Mouse (Mus musculus) neural tube, embryonic 14.5 days (tissue): ENCODE results near the gene Gpr87. TPM values are rescaled to one million over a fixed set of nuclear protein-coding genes. Genes with fewer than 3 reads are reported as not detected.

Experiments
- ATAC-seq: fragments of 200-750 bp; cut with Nextera tagmentation; 2 replicates; pipeline ENCODE4 v1.8.0; 2017; ENCODE audit warnings: low read depth, mild to moderate bottlenecking, moderate TSS enrichment, moderate library complexity
- H3K27ac ChIP-seq: fragments of 300-500 bp; sonication (generic); 2 replicates; pipeline ENCODE4 v1.5.1; 2014; ENCODE audit warnings: low read depth, mild to moderate bottlenecking, control low read depth, low read length, moderate library complexity, mixed read lengths
- H3K27me3 ChIP-seq: fragments of 300-500 bp; sonication (generic); 2 replicates; pipeline ENCODE4 v1.6.1; 2014; ENCODE audit warnings: low read length; ENCODE audit not compliant: control insufficient read depth, insufficient read depth
- H3K36me3 ChIP-seq: fragments of 300-500 bp; sonication (generic); 2 replicates; pipeline ENCODE4 v1.6.1; 2014; ENCODE audit warnings: low read length, mixed read lengths; ENCODE audit not compliant: control insufficient read depth, insufficient read depth
- H3K4me1 ChIP-seq: fragments of 300-500 bp; sonication (generic); 2 replicates; pipeline ENCODE4 v1.6.1; 2014; ENCODE audit warnings: low read length; ENCODE audit not compliant: control insufficient read depth, insufficient read depth
- H3K4me2 ChIP-seq: fragments of 300-500 bp; sonication (generic); 2 replicates; pipeline ENCODE4 v1.6.1; 2014; ENCODE audit warnings: mild to moderate bottlenecking, low read depth, low read length, control low read depth
- H3K4me3 ChIP-seq: fragments of 300-500 bp; sonication (generic); 2 replicates; pipeline ENCODE4 v1.5.1; 2014; ENCODE audit warnings: low read depth, low read length, control low read depth, mixed read lengths
- H3K9ac ChIP-seq: fragments of 300-500 bp; sonication (generic); replicated peaks from 2 replicates; pipeline ENCODE4 v1.6.1; 2014; ENCODE audit warnings: low read depth, mild to moderate bottlenecking, control low read depth, low read length, mixed read lengths
- H3K9me3 ChIP-seq: fragments of 300-500 bp; sonication (generic); 2 replicates; pipeline ENCODE4 v1.6.1; 2016; ENCODE audit warnings: low read length; ENCODE audit not compliant: control insufficient read depth
- WGBS: fragments of 180-500 bp; shearing (Covaris S2); extraction: QIAGEN DNeasy Blood & Tissue Kit; methylation state at CpG from one replicate; pipeline ENCODE4 v1.1.7; 2014; 5-methylcytosine and 5-hydroxymethylcytosine counted together
- polyA plus RNA-seq: library from polyadenylated mRNA; unstranded; fragments of >200 nt; fragmentation: Nextera tagmentation; extraction: Ambion mirVana; gene quantifications from 2 replicates; pipeline ENCODE4 v1.2.1, GENCODE M21; 2014

The Gpr87 gene
- polyA plus RNA-seq, 1 experiment from 2014 or later, result 0.46 TPM

DNA sequence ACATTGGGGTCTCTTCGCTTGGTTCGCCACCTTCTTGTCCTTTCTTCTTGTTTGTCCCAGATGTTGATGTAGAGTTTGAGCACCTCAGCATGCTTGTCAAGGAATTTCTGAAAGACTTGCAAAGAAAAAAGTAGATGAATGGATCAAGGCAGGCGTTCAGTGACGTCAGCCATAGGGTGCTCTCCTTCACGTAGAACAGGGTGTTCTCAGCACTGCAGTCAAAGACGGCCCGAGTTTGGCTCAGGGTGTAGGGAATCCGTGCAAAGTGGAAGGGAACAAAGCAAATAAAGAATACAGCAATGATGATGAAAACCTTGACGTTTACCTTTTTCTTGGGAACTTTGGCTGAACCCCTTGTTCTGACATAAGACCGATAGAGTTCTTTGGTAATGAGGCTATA is 22.3 kb upstream of the Gpr87 start:
- Histone ChIP-seq H3K9me3 (no peaks in the 10 kb centered on the region), H3K4me3 (no peak overlapping the region), H3K9ac (no peak overlapping the region), H3K27me3 (no peaks in the 10 kb centered on the region), H3K4me2 (no peak overlapping the region), H3K27ac (no peak overlapping the region), H3K4me1 (no peaks in the 10 kb centered on the region), H3K36me3 (no peaks in the 10 kb centered on the region)
- 96% methylated on average over 10 of the region's 10 CpGs for WGBS
- ATAC-seq, result no peak

DNA sequence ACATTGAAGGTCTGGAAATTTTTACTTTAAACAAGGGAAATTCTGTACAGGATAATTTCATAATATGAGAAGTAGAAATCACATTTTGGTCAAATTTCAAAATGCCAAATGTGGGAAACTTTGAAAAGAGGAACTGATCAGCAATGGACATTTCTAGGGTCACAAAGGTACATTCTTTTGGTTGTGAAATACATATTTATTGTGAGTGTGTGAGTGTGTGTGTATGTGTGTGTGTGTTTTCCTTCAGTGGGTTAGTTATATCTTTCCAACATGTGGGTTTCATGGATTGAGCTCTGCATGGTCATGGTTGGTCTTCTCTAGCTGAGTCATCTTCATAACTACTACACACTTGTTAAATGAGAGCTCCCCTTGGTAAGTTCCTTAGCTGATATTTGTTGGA is 17.5 kb upstream of the Gpr87 start:
- H3K4me1 ChIP-seq, result no peaks in the 10 kb centered on the region
- H3K36me3 ChIP-seq, result no peaks in the 10 kb centered on the region
- H3K9ac ChIP-seq, result no peak overlapping the region
- no peak overlapping the region for H3K4me2 ChIP-seq
- no peaks in the 10 kb centered on the region for H3K9me3 ChIP-seq
- no peak overlapping the region for H3K27ac ChIP-seq
- no peak overlapping the region for H3K4me3 ChIP-seq
- no peaks in the 10 kb centered on the region for H3K27me3 ChIP-seq
- no peak for ATAC-seq

DNA sequence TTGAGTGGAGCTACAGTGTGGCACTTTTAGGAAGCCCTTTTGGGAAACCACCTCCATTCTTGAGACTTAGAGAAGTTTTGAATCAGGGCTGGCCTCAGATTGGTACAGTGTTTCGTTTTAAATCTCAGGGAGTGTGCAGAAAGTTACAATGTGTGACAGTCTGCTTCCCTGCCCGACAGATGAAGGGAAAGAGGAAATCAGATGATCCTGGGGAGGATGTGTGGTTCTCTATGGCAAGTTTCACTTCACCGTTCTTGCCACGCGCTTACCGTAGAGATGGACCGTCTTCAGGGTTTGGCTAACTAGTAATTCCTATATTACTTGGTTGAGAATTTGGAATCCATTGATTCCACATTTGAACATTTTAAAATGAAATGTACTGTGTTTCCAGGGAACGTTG is 16.9 kb upstream of the Gpr87 start:
- no peak overlapping the region for H3K27ac ChIP-seq
- H3K36me3 ChIP-seq, result no peaks in the 10 kb centered on the region
- H3K9ac ChIP-seq, result no peak overlapping the region
- H3K4me1 ChIP-seq, result no peaks in the 10 kb centered on the region
- no peak overlapping the region for H3K4me3 ChIP-seq
- no peak for ATAC-seq
- WGBS, result 94% methylated on average over 8 of the region's 8 CpGs
- H3K9me3 ChIP-seq, result no peaks in the 10 kb centered on the region
- H3K4me2 ChIP-seq, result no peak overlapping the region
- H3K27me3 ChIP-seq, result no peaks in the 10 kb centered on the region

DNA sequence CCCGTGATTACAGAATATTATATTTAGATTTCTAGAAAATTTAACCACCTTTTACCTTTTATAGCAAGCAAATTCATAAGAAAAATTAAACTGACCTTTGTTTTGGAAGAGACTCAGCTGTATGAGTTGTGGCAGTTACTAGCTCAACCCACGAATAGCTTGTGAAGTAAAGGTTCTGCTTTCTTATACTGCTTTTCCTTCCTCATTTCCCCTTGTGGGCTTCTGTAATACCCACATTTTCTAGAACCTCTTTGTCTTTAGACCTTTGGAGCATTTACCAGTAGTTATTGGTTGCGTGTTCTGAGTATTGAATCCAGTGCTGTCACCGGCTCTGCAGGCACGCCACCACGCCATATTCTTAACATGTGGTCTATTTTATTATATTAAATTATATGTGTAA is 15.8 kb upstream of the Gpr87 start, which contains the start of gene P2ry13:
TSS of gene P2ry13 (minus strand) at position 156 of the 400 bp plus-strand sequence.
- H3K27ac ChIP-seq, result no peak within 1 kb of the TSS
- H3K27me3 ChIP-seq, result no peaks in the 10 kb centered on the region
- H3K4me2 ChIP-seq, result no peak within 1 kb of the TSS
- no peak within 1 kb of the TSS for H3K9ac ChIP-seq
- H3K4me3 ChIP-seq, result no peak within 1 kb of the TSS
- 94% methylated on average over 6 of the region's 6 CpGs for WGBS
- H3K4me1 ChIP-seq, result no peaks in the 10 kb centered on the region
- H3K9me3 ChIP-seq, result no peaks in the 10 kb centered on the region
- no peak for ATAC-seq
- H3K36me3 ChIP-seq, result no peaks in the 10 kb centered on the region

DNA sequence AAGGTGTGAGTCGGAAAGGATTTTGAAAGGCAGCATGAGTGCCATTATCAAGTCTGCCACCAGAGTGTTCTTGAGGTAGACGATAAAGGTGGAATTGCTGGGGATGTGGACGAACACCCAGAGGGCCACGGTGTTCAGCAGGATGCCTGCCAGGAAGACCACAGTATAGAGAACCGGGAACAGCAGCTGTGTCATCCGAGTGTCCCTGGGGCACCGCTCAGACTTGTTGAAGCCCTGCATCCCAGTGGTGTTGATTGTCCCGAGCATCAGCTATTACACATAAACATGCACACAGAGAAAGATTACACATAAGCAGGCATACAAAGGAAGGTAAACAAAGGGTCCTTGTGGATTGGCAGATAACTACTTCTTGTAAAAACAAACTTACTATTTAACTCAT is 15.2 kb upstream of the Gpr87 start:
- H3K4me1 ChIP-seq, result no peaks in the 10 kb centered on the region
- WGBS, result 78% methylated on average over 8 of the region's 8 CpGs
- no peak overlapping the region for H3K27ac ChIP-seq
- no peaks in the 10 kb centered on the region for H3K36me3 ChIP-seq
- no peak for ATAC-seq
- H3K9me3 ChIP-seq, result no peaks in the 10 kb centered on the region
- H3K4me3 ChIP-seq, result no peak overlapping the region
- no peak overlapping the region for H3K4me2 ChIP-seq
- H3K9ac ChIP-seq, result no peak overlapping the region
- no peaks in the 10 kb centered on the region for H3K27me3 ChIP-seq

DNA sequence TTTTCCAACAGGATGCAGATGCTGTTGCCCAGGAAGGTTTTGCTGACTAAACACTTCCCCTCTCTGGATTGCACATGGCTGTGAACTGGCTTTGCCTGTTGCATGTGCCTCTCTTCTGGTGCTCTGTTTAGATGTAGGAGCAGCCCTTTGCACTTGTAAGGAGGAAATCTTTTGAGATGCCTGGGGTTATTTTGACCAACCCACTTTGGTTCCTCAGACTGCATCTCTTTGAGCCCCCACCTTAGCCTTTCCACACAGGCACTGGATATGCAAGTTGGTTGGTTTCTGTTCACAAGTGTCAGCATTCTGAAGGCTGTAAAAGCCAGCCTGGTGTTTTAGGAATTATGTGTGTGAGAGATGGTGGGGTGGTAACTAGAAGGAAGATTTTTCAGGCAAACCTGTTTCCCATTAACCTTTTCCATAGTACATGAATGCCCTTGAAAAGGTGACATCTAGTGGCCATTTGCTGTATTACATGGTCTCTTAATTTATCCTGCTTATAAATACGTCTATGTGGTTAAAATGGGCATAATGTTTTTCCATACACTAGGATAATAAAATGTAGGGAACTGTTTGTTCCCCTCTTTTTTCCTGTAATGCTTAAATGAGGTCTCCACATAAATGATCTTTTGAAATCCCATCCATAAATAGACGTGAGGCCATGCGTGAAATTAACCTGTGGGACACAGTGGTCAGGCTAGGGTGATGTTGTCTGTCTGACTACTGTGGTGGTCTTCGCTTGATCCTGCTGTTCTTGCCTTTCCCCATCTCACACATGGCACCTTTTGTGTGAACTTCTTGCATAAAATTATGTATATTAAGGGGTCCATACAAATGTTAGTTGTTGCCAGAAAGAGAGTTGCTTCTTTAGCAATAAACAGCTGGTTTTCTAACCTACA is 14.0 kb upstream of the Gpr87 start:
- 62% methylated on average over 4 of the region's 4 CpGs for WGBS
- peak; percentile 75 for ATAC-seq
- H3K9me3 ChIP-seq, result no peaks in the 10 kb centered on the region
- no peak overlapping the region for H3K9ac ChIP-seq
- H3K4me2 ChIP-seq, result no peak overlapping the region
- H3K27me3 ChIP-seq, result no peaks in the 10 kb centered on the region
- H3K36me3 ChIP-seq, result no peaks in the 10 kb centered on the region
- no peaks in the 10 kb centered on the region for H3K4me1 ChIP-seq
- H3K4me3 ChIP-seq, result no peak overlapping the region
- no peak overlapping the region for H3K27ac ChIP-seq

DNA sequence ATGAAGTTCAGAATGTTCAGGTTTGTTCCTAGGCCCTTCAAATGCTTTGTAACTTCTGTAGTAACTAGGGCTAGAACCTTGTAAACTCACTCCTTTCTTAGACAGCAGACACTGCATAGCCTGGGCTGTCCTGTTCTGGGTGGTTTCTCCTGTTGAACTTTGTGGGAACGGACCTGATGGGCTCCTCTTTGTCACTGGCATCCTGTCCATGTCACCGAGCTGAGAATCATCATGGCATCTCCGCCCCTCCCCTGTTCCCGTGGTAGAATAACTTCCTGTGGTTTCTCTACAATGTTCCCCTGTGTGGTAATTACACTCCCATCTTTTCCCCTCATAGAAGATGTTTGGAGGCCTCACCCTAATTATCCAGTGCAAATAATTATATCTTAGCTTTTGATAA is 11.0 kb upstream of the Gpr87 start:
- no peaks in the 10 kb centered on the region for H3K36me3 ChIP-seq
- no peak overlapping the region for H3K4me2 ChIP-seq
- no peak overlapping the region for H3K27ac ChIP-seq
- no peak overlapping the region for H3K9ac ChIP-seq
- no peaks in the 10 kb centered on the region for H3K4me1 ChIP-seq
- no peaks in the 10 kb centered on the region for H3K9me3 ChIP-seq
- no peak overlapping the region for H3K4me3 ChIP-seq
- no peaks in the 10 kb centered on the region for H3K27me3 ChIP-seq
- WGBS, result 85% methylated on average over 4 of the region's 4 CpGs
- ATAC-seq, result no peak

DNA sequence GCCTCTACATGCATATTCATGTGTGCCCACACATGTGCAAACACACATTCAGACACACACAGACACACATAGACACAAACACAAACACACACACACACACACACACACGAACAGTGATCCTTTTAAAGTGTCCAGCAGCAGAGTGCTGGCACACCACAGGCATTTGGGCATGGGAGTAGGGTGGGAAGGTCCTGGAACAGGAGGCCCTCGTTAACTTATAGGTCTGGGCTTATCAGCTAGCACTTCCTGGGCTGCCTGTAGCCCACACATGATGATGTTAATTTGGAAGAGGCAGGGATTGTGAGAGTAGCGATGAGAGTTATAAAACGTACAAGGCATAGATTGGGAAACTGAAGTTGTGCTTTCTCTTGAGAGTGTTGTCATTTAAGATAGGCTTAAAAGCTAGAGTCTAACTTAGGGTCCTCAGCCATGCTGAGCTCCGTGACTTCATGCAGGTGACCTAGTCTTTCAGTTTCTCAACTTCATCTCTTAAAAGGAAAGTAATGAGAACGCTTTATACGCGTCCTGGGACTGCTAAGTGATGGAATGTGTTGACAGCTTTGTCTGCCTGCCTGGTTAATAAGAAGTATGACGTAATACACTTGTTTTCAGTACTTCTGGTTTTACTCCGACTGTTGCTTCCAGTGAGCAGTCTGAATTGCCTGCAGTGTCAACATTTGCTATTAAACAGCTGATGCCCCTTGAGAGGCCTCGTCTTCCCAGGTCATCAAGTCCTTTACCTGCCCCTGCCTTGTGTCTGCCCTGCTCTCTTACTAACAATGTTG is 10.0 kb upstream of the Gpr87 start:
- no peak for ATAC-seq
- Histone ChIP-seq H3K27me3 (no peaks in the 10 kb centered on the region), H3K9ac (no peak overlapping the region), H3K4me2 (no peak overlapping the region), H3K4me1 (no peaks in the 10 kb centered on the region), H3K36me3 (no peaks in the 10 kb centered on the region), H3K9me3 (no peaks in the 10 kb centered on the region), H3K27ac (no peak overlapping the region), H3K4me3 (no peak overlapping the region)
- 86% methylated on average over 11 of the region's 11 CpGs for WGBS
